Mouse (Mus musculus): ENCODE measurements around the gene Kif3c.

GRCm38 (mm10) chr12:3368771-3369170 is 3.8 kb downstream of the Kif3c start:
- TF ChIP-seq CTCF (IDR thresholded peaks at IDR 0.05; ENCODE audit: extremely low read depth, insufficient read length, insufficient replicate concordance, low read depth, low read length) (no peak), POLR2A (IDR thresholded peaks at IDR 0.05; ENCODE audit: low read depth, low read length) (no peak)
